31 mouse cellular contexts compared by ENCODE assay signal in genomic region chr4:88921280-88921679, GRCm38 (mm10). TPM values are rescaled to one million over a fixed set of nuclear protein-coding genes. Genes with fewer than 3 reads are reported as not detected.
DNase-seq lines count a peak whose midpoint lies in the region; ATAC-seq and TF ChIP-seq lines count a peak whose summit lies in the region.
"Had no signal": no experiment of that assay in that cellular context is flagged by ENCODE, and none has a peak within 500 bp of the region (broad histone marks: within the 10 kb centered on the region; RNA-seq: fewer than 3 reads in every experiment).

No protein-coding gene starts in this region.

- H3K27ac ChIP-seq in intestine, embryonic 14.5 days (ENCODE audit: low read depth), result peak overlapping the region; percentile 22; the same call in 1 of the 2 replicates
- peak overlapping the region; percentile 65 for H3K27ac ChIP-seq in intestine, embryonic 16.5 days (ENCODE audit: low read length)
- H3K27ac ChIP-seq in small intestine, adult 2 months (ENCODE audit: insufficient read depth, low read depth, low read length), result peak overlapping the region; percentile 95
- no peak overlapping the region for H3K27ac ChIP-seq in midbrain, postnatal 0 days (ENCODE audit: low read depth, low read length)
- H3K27ac ChIP-seq: embryonic facial prominence, embryonic 13.5 days; embryonic facial prominence, embryonic 15.5 days; forebrain, embryonic 10.5 days; forebrain, embryonic 12.5 days; forebrain, embryonic 15.5 days had no signal

- H3K9me3 ChIP-seq in intestine, embryonic 14.5 days (ENCODE audit: control insufficient read depth, low read length), result no peaks in the 10 kb centered on the region
- no peaks in the 10 kb centered on the region for H3K9me3 ChIP-seq in intestine, embryonic 16.5 days (ENCODE audit: control insufficient read depth, low read length)
- no peaks in the 10 kb centered on the region for H3K9me3 ChIP-seq in midbrain, postnatal 0 days (ENCODE audit: low read length)
- H3K9me3 ChIP-seq: embryonic facial prominence, embryonic 15.5 days; forebrain, embryonic 15.5 days had no signal

- no peak for TF ChIP-seq POLR2A in small intestine, adult 2 months (IDR thresholded peaks at IDR 0.05; ENCODE audit: low read depth, low read length)

- no peak for TF ChIP-seq CTCF in small intestine, adult 2 months (IDR thresholded peaks at IDR 0.05; ENCODE audit: extremely low read depth, insufficient read length, insufficient replicate concordance, low read depth, low read length)
- TF ChIP-seq CTCF in midbrain, postnatal 0 days (IDR thresholded peaks at IDR 0.05), result no peak

- 70% methylated on average over 5 of the region's 5 CpGs for WGBS in intestine, embryonic 14.5 days
- 73% methylated on average over 5 of the region's 5 CpGs for WGBS in intestine, embryonic 16.5 days
- WGBS in small intestine, adult 2 months, result 32% methylated on average over 5 of the region's 5 CpGs
- WGBS in midbrain, postnatal 0 days, result 94% methylated on average over 5 of the region's 5 CpGs

- H3K4me3 ChIP-seq in intestine, embryonic 14.5 days (ENCODE audit: low read depth, low read length), result no peak overlapping the region
- H3K4me3 ChIP-seq in intestine, embryonic 16.5 days (ENCODE audit: low read length), result no peak overlapping the region
- H3K4me3 ChIP-seq in small intestine, adult 2 months (ENCODE audit: low read depth, low read length), result no peak overlapping the region
- no peak overlapping the region for H3K4me3 ChIP-seq in midbrain, postnatal 0 days (ENCODE audit: low read depth, low read length)
- H3K4me3 ChIP-seq: embryonic facial prominence, embryonic 13.5 days; embryonic facial prominence, embryonic 15.5 days; erythroblast, embryonic 14.5 days; forebrain, embryonic 10.5 days; forebrain, embryonic 12.5 days; forebrain, embryonic 15.5 days had no signal

- no peaks in the 10 kb centered on the region for H3K4me1 ChIP-seq in intestine, embryonic 14.5 days (replicated peaks; ENCODE audit: control insufficient read depth, insufficient read depth, low read length)
- peaks cover 5% of the 10 kb centered on the region; the same call in 1 of the 2 replicates for H3K4me1 ChIP-seq in intestine, embryonic 16.5 days (ENCODE audit: control insufficient read depth, insufficient read depth, low read length)
- H3K4me1 ChIP-seq in small intestine, adult 2 months (ENCODE audit: control insufficient read depth, insufficient read depth, insufficient read length, low read length), result peaks cover 25% of the 10 kb centered on the region
- no peaks in the 10 kb centered on the region for H3K4me1 ChIP-seq in midbrain, postnatal 0 days (ENCODE audit: insufficient read depth, low read length)
- H3K4me1 ChIP-seq: embryonic facial prominence, embryonic 13.5 days; embryonic facial prominence, embryonic 15.5 days; forebrain, embryonic 10.5 days; forebrain, embryonic 12.5 days; forebrain, embryonic 15.5 days had no signal

- no peak for ATAC-seq in intestine, embryonic 14.5 days (replicated peaks; ENCODE audit: low FRiP score, low TSS enrichment, low read depth)
- ATAC-seq in intestine, embryonic 16.5 days, result peak; percentile 74
- ATAC-seq in midbrain, postnatal 0 days (ENCODE audit: low FRiP score), result no peak
- ATAC-seq: CD4-positive, CD25-positive, alpha-beta regulatory T cell, adult 4 months; forebrain, embryonic 15.5 days; forebrain, postnatal 0 days; Patski had no signal

- no peak for DNase-seq in intestine, embryonic 14.5 days (ENCODE audit: low spot score)
- no peak for DNase-seq in left cerebral cortex, postnatal 10 days (ENCODE audit: extremely low spot score in 1 of 2, low spot score in 2 of 2)
- no peak for DNase-seq in midbrain, postnatal 0 days (ENCODE audit: low spot score)
- DNase-seq: adrenal gland, adult 2 months; adrenal gland, postnatal 10 days; adrenal gland, postnatal 25 days; B cell, adult 2 months; cerebellum, adult 11 months; cerebellum, adult 18-20 months; cerebellum, adult 8-10 months; cerebellum, adult 9-11 months; cerebellum, postnatal 14 days; cerebellum, postnatal 36 days; embryo, embryonic 11 days; forebrain, postnatal 0 days had no signal

- no peak overlapping the region for H3K9ac ChIP-seq in intestine, embryonic 14.5 days (ENCODE audit: low read length)
- no peak overlapping the region for H3K9ac ChIP-seq in intestine, embryonic 16.5 days (ENCODE audit: low read depth, low read length)
- H3K9ac ChIP-seq in midbrain, postnatal 0 days (replicated peaks; ENCODE audit: low read length, poor library complexity, severe bottlenecking), result no peak overlapping the region
- H3K9ac ChIP-seq: embryonic facial prominence, embryonic 13.5 days; embryonic facial prominence, embryonic 15.5 days; forebrain, embryonic 12.5 days; forebrain, embryonic 15.5 days; forebrain, postnatal 0 days had no signal

- intact Hi-C loops in left cerebral cortex, postnatal 10 days (cut with DNase I), result no loop called here

- H3K4me2 ChIP-seq in intestine, embryonic 14.5 days (ENCODE audit: low read length), result no peak overlapping the region
- H3K4me2 ChIP-seq in intestine, embryonic 16.5 days (ENCODE audit: low read depth, low read length), result no peak overlapping the region
- H3K4me2 ChIP-seq in midbrain, postnatal 0 days (ENCODE audit: low read depth, low read length, poor library complexity, severe bottlenecking), result no peak overlapping the region
- H3K4me2 ChIP-seq: embryonic facial prominence, embryonic 13.5 days; embryonic facial prominence, embryonic 15.5 days; forebrain, embryonic 12.5 days; forebrain, embryonic 15.5 days had no signal

- no peaks in the 10 kb centered on the region for H3K36me3 ChIP-seq in intestine, embryonic 14.5 days (ENCODE audit: control insufficient read depth, insufficient read depth, low read length)
- peaks cover 4% of the 10 kb centered on the region for H3K36me3 ChIP-seq in intestine, embryonic 16.5 days (ENCODE audit: control insufficient read depth, insufficient read depth, low read length)
- peaks cover 22% of the 10 kb centered on the region for H3K36me3 ChIP-seq in small intestine, adult 2 months (ENCODE audit: control insufficient read depth, insufficient read depth, low read length)
- H3K36me3 ChIP-seq in midbrain, postnatal 0 days (ENCODE audit: insufficient read depth, low read length), result no peaks in the 10 kb centered on the region
- H3K36me3 ChIP-seq: embryonic facial prominence, embryonic 15.5 days; forebrain, embryonic 12.5 days; forebrain, embryonic 15.5 days; G1E had no signal

- no peaks in the 10 kb centered on the region for H3K27me3 ChIP-seq in intestine, embryonic 14.5 days (replicated peaks; ENCODE audit: control insufficient read depth, insufficient read depth, low read length)
- no peaks in the 10 kb centered on the region for H3K27me3 ChIP-seq in intestine, embryonic 16.5 days (replicated peaks; ENCODE audit: control insufficient read depth, insufficient read depth, low read length)
- H3K27me3 ChIP-seq in small intestine, adult 2 months (ENCODE audit: control insufficient read depth, insufficient read depth, low read length), result no peaks in the 10 kb centered on the region
- H3K27me3 ChIP-seq in midbrain, postnatal 0 days (ENCODE audit: insufficient read depth, low read length), result no peaks in the 10 kb centered on the region
- H3K27me3 ChIP-seq: CH12.LX; embryonic facial prominence, embryonic 13.5 days; embryonic facial prominence, embryonic 15.5 days; forebrain, embryonic 12.5 days; forebrain, embryonic 15.5 days; Patski had no signal

RNA-seq across cellular contexts. Expression of gene Ifne, which starts 41.3 kb away (rescaled TPM):
- polyA plus RNA-seq in intestine, embryonic 14.5 days (2014; fragmentation: Nextera tagmentation; extraction: Ambion mirVana), result not detected in 2 replicates
- polyA plus RNA-seq in intestine, embryonic 16.5 days (2015; fragmentation: Nextera tagmentation; extraction: Ambion mirVana), result not detected in 2 replicates
- polyA plus RNA-seq in small intestine, adult 2 months (2012; rRNA removed), result 0.42 TPM in 1 of 2 replicates, not detected in the other
- not detected for total RNA-seq in left cerebral cortex, postnatal 10 days (2021)
- total RNA-seq in midbrain, postnatal 0 days (2014; rRNA removed), result not detected in 2 replicates
- not detected in 2 replicates for polyA plus RNA-seq in midbrain, postnatal 0 days (2015; fragmentation: Nextera tagmentation; extraction: Ambion mirVana)
- total RNA-seq: adrenal gland, adult 2 months; adrenal gland, postnatal 10 days; adrenal gland, postnatal 25 days; adrenal gland, postnatal 4 days; CH12.LX; common myeloid progenitor, adult 5-6 weeks; forebrain, postnatal 0 days; G1E had no signal
- polyA plus RNA-seq: adrenal gland, adult 2 months; brain, embryonic 14.5 days; CD4-positive, CD25-positive, alpha-beta regulatory T cell, adult 4 months; embryonic facial prominence, embryonic 11.5 days; embryonic facial prominence, embryonic 13.5 days; embryonic facial prominence, embryonic 15.5 days; erythroblast, embryonic 14.5 days; forebrain, embryonic 10.5 days; forebrain, embryonic 12.5 days; forebrain, embryonic 15.5 days; forebrain, postnatal 0 days; G1E had no signal
